Mouse (Mus musculus): ENCODE results near the gene Adamts17. TPM values are rescaled to one million over a fixed set of nuclear protein-coding genes. Genes with fewer than 3 reads are reported as not detected.

The Adamts17 gene
- polyA plus RNA-seq, 1 experiment from 2014 or later: 2.2 TPM

DNA sequence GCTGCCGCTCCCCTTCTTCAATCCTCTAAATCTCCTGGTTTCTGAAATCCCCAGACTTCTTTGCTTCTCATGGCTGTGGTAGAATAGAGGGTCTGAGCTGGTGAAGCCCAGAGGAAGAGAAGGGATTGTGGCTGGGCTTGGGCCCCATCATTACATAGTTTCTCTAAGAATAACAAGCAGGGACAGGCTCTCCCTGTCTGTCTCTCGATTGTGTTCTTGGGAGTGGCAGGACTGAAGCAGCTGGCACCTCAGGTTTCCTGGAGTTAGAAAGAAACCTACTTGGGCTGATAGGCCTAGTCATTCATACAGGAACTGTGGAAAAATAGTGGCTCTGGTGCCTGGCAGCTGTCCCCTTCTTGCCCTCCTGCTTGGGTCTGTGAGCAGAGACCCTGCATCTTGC is 51.9 kb downstream of the Adamts17 start:
- DNase-seq (ENCODE audit: low spot score) (no peak), ATAC-seq (no peak)
- no peak overlapping the region for H3K4me3 ChIP-seq (ENCODE audit: low read depth, low read length)
- no peaks in the 10 kb centered on the region for H3K36me3 ChIP-seq (ENCODE audit: control insufficient read depth, insufficient read depth, low read length)
- H3K9me3 ChIP-seq (replicated peaks; ENCODE audit: control insufficient read depth, low read length): no peaks in the 10 kb centered on the region
- no peak overlapping the region for H3K4me2 ChIP-seq (ENCODE audit: low read length)
- no peaks in the 10 kb centered on the region for H3K27me3 ChIP-seq (replicated peaks; ENCODE audit: control insufficient read depth, insufficient read depth, low read length)
- no peak overlapping the region for H3K9ac ChIP-seq (ENCODE audit: low read length)
- no peaks in the 10 kb centered on the region for H3K4me1 ChIP-seq (ENCODE audit: control insufficient read depth, insufficient read depth, low read length)
- WGBS: 93% methylated on average over 2 of the region's 2 CpGs
- no peak overlapping the region for H3K27ac ChIP-seq (ENCODE audit: low read depth, low read length)

GRCm38 (mm10) chr7:66892096-66892495 is 52.6 kb downstream of the Adamts17 start:
- Histone ChIP-seq H3K27ac (ENCODE audit: low read depth, low read length) (no peak overlapping the region), H3K9me3 (replicated peaks; ENCODE audit: control insufficient read depth, low read length) (no peaks in the 10 kb centered on the region), H3K36me3 (ENCODE audit: control insufficient read depth, insufficient read depth, low read length) (no peaks in the 10 kb centered on the region), H3K9ac (ENCODE audit: low read length) (no peak overlapping the region), H3K4me1 (ENCODE audit: control insufficient read depth, insufficient read depth, low read length) (no peaks in the 10 kb centered on the region), H3K4me3 (ENCODE audit: low read depth, low read length) (no peak overlapping the region), H3K4me2 (ENCODE audit: low read length) (no peak overlapping the region), H3K27me3 (replicated peaks; ENCODE audit: control insufficient read depth, insufficient read depth, low read length) (no peaks in the 10 kb centered on the region)
- DNase-seq (ENCODE audit: low spot score) (no peak), ATAC-seq (no peak)
- WGBS: 84% methylated on average over 4 of the region's 4 CpGs

GRCm38 (mm10) chr7:66902376-66902775 is 62.8 kb downstream of the Adamts17 start:
- H3K9me3 ChIP-seq (replicated peaks; ENCODE audit: control insufficient read depth, low read length): no peaks in the 10 kb centered on the region
- no peak overlapping the region for H3K9ac ChIP-seq (ENCODE audit: low read length)
- ATAC-seq (no peak), DNase-seq (ENCODE audit: low spot score) (no peak)
- H3K4me1 ChIP-seq (ENCODE audit: control insufficient read depth, insufficient read depth, low read length): no peaks in the 10 kb centered on the region
- H3K4me3 ChIP-seq (ENCODE audit: low read depth, low read length): no peak overlapping the region
- no peaks in the 10 kb centered on the region for H3K27me3 ChIP-seq (replicated peaks; ENCODE audit: control insufficient read depth, insufficient read depth, low read length)
- no peaks in the 10 kb centered on the region for H3K36me3 ChIP-seq (ENCODE audit: control insufficient read depth, insufficient read depth, low read length)
- 78% methylated on average over 7 of the region's 7 CpGs for WGBS
- H3K27ac ChIP-seq (ENCODE audit: low read depth, low read length): no peak overlapping the region
- no peak overlapping the region for H3K4me2 ChIP-seq (ENCODE audit: low read length)

- Histone ChIP-seq H3K27ac (ENCODE audit: low read depth, low read length) (no peak overlapping the region), H3K4me2 (ENCODE audit: low read length) (no peak overlapping the region), H3K4me3 (ENCODE audit: low read depth, low read length) (no peak overlapping the region), H3K9ac (ENCODE audit: low read length) (no peak overlapping the region), H3K4me1 (ENCODE audit: control insufficient read depth, insufficient read depth, low read length) (no peaks in the 10 kb centered on the region), H3K36me3 (ENCODE audit: control insufficient read depth, insufficient read depth, low read length) (no peaks in the 10 kb centered on the region), H3K9me3 (replicated peaks; ENCODE audit: control insufficient read depth, low read length) (no peaks in the 10 kb centered on the region), H3K27me3 (replicated peaks; ENCODE audit: control insufficient read depth, insufficient read depth, low read length) (no peaks in the 10 kb centered on the region)
- WGBS: 73% methylated on average over 5 of the region's 5 CpGs
- DNase-seq (ENCODE audit: low spot score) (peak; percentile 11), ATAC-seq (no peak)
Measured at GRCm38 (mm10) chr7:66903014-66903413, 63.5 kb downstream of the Adamts17 start.

GRCm38 (mm10) chr7:66905941-66906340 is 66.4 kb downstream of the Adamts17 start:
- no peak for DNase-seq (ENCODE audit: low spot score)
- no peaks in the 10 kb centered on the region for H3K27me3 ChIP-seq (replicated peaks; ENCODE audit: control insufficient read depth, insufficient read depth, low read length)
- WGBS: 84% methylated on average over 4 of the region's 4 CpGs
- no peak overlapping the region for H3K4me3 ChIP-seq (ENCODE audit: low read depth, low read length)
- H3K4me2 ChIP-seq (ENCODE audit: low read length): no peak overlapping the region
- H3K9ac ChIP-seq (ENCODE audit: low read length): no peak overlapping the region
- H3K9me3 ChIP-seq (replicated peaks; ENCODE audit: control insufficient read depth, low read length): no peaks in the 10 kb centered on the region
- H3K36me3 ChIP-seq (ENCODE audit: control insufficient read depth, insufficient read depth, low read length): no peaks in the 10 kb centered on the region
- no peak for ATAC-seq
- H3K4me1 ChIP-seq (ENCODE audit: control insufficient read depth, insufficient read depth, low read length): no peaks in the 10 kb centered on the region
- no peak overlapping the region for H3K27ac ChIP-seq (ENCODE audit: low read depth, low read length)

DNA sequence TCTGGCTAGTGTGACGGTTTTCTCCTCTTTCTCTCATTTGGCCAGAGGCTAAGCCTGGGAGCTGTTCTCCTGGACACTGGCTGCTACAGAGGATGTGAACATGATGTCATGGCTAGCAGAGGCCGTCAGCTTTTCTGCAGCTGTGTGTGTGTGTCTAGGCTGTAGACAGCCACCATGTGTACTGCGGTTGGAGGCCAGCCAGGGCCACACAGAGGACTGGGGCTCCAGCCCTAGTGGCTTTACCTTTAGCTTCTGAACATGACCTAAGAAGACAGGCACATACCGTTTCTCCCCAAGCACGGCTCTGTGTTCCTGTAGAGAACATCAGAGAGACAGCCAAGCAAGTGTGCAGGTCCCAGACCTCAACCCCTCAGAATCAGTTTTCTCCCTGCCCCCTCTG is 73.3 kb downstream of the Adamts17 start:
- H3K27ac ChIP-seq (ENCODE audit: low read depth, low read length): no peak overlapping the region
- no peaks in the 10 kb centered on the region for H3K27me3 ChIP-seq (replicated peaks; ENCODE audit: control insufficient read depth, insufficient read depth, low read length)
- no peak overlapping the region for H3K4me2 ChIP-seq (ENCODE audit: low read length)
- H3K9me3 ChIP-seq (replicated peaks; ENCODE audit: control insufficient read depth, low read length): no peaks in the 10 kb centered on the region
- H3K36me3 ChIP-seq (ENCODE audit: control insufficient read depth, insufficient read depth, low read length): no peaks in the 10 kb centered on the region
- no peak overlapping the region for H3K9ac ChIP-seq (ENCODE audit: low read length)
- H3K4me3 ChIP-seq (ENCODE audit: low read depth, low read length): no peak overlapping the region
- ATAC-seq: no peak
- peak; percentile 2 for DNase-seq (ENCODE audit: low spot score)
- whole genome bisulfite sequencing: 60% methylated on average over 5 of the region's 5 CpGs
- no peaks in the 10 kb centered on the region for H3K4me1 ChIP-seq (ENCODE audit: control insufficient read depth, insufficient read depth, low read length)

DNA sequence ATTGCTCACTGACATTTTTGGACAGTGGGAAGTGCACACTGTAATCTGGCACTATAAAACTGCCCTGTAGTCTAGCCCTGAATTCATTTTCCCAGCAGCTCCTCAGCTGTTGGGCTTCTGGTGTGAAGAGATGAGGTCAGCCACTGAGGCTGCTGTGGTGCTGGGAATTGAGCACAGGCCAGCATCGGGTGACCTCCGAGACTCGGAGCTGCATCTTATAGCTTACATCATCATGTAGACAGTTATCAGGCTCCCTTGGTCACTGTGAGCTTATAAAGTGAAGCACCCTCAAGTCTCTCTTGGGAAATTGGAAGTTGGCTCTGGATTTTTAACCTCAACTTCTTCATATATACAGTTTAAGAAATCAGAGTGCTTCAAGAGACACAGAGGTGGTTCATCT is 84.1 kb downstream of the Adamts17 start:
- no peaks in the 10 kb centered on the region for H3K9me3 ChIP-seq (replicated peaks; ENCODE audit: control insufficient read depth, low read length)
- DNase-seq (ENCODE audit: low spot score): no peak
- no peaks in the 10 kb centered on the region for H3K4me1 ChIP-seq (ENCODE audit: control insufficient read depth, insufficient read depth, low read length)
- H3K4me3 ChIP-seq (ENCODE audit: low read depth, low read length): no peak overlapping the region
- no peaks in the 10 kb centered on the region for H3K36me3 ChIP-seq (ENCODE audit: control insufficient read depth, insufficient read depth, low read length)
- no peak overlapping the region for H3K9ac ChIP-seq (ENCODE audit: low read length)
- no peak for ATAC-seq
- 92% methylated on average over 3 of the region's 3 CpGs for WGBS
- H3K27me3 ChIP-seq (replicated peaks; ENCODE audit: control insufficient read depth, insufficient read depth, low read length): no peaks in the 10 kb centered on the region
- no peak overlapping the region for H3K4me2 ChIP-seq (ENCODE audit: low read length)
- H3K27ac ChIP-seq (ENCODE audit: low read depth, low read length): no peak overlapping the region

DNA sequence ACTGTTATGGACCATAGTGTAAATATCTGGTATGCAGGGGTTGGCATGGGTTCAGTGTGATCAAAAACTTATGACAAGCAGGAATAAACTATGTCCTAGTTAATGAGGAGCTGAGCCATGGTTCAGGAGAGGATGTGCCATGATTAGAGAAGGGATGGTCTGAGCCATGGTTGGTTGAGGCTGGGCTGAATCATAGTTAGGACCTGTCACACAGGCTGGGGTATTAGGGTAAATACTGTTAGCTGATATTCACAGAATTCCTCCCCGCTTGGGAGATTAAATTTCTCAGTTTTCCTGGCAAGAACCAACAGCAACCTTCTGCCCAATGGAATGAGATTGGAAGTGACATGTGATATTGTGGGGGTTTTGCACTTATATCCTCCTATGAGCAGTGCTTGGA is 84.6 kb downstream of the Adamts17 start:
- no peak for ATAC-seq
- no peaks in the 10 kb centered on the region for H3K36me3 ChIP-seq (ENCODE audit: control insufficient read depth, insufficient read depth, low read length)
- no peaks in the 10 kb centered on the region for H3K4me1 ChIP-seq (ENCODE audit: control insufficient read depth, insufficient read depth, low read length)
- H3K9me3 ChIP-seq (replicated peaks; ENCODE audit: control insufficient read depth, low read length): no peaks in the 10 kb centered on the region
- no peak overlapping the region for H3K9ac ChIP-seq (ENCODE audit: low read length)
- H3K27ac ChIP-seq (ENCODE audit: low read depth, low read length): no peak overlapping the region
- no peak overlapping the region for H3K4me3 ChIP-seq (ENCODE audit: low read depth, low read length)
- H3K4me2 ChIP-seq (ENCODE audit: low read length): no peak overlapping the region
- no peaks in the 10 kb centered on the region for H3K27me3 ChIP-seq (replicated peaks; ENCODE audit: control insufficient read depth, insufficient read depth, low read length)
- 88% methylated on average over 1 of the region's 1 CpGs for WGBS
- no peak for DNase-seq (ENCODE audit: low spot score)

- DNase-seq (ENCODE audit: low spot score): no peak
- Histone ChIP-seq H3K27me3 (replicated peaks; ENCODE audit: control insufficient read depth, insufficient read depth, low read length) (no peaks in the 10 kb centered on the region), H3K4me2 (ENCODE audit: low read length) (no peak overlapping the region), H3K9me3 (replicated peaks; ENCODE audit: control insufficient read depth, low read length) (no peaks in the 10 kb centered on the region), H3K36me3 (ENCODE audit: control insufficient read depth, insufficient read depth, low read length) (no peaks in the 10 kb centered on the region), H3K4me3 (ENCODE audit: low read depth, low read length) (no peak overlapping the region), H3K4me1 (ENCODE audit: control insufficient read depth, insufficient read depth, low read length) (peaks cover 4% of the 10 kb centered on the region; the same call in 1 of the 2 replicates), H3K27ac (ENCODE audit: low read depth, low read length) (no peak overlapping the region), H3K9ac (ENCODE audit: low read length) (no peak overlapping the region)
- 61% methylated on average over 6 of the region's 6 CpGs for WGBS
- no peak for ATAC-seq
Measured at GRCm38 (mm10) chr7:66929263-66929662, 89.7 kb downstream of the Adamts17 start.

Measured in forebrain, embryonic 14.5 days (tissue).